In the genomic region with DNA sequence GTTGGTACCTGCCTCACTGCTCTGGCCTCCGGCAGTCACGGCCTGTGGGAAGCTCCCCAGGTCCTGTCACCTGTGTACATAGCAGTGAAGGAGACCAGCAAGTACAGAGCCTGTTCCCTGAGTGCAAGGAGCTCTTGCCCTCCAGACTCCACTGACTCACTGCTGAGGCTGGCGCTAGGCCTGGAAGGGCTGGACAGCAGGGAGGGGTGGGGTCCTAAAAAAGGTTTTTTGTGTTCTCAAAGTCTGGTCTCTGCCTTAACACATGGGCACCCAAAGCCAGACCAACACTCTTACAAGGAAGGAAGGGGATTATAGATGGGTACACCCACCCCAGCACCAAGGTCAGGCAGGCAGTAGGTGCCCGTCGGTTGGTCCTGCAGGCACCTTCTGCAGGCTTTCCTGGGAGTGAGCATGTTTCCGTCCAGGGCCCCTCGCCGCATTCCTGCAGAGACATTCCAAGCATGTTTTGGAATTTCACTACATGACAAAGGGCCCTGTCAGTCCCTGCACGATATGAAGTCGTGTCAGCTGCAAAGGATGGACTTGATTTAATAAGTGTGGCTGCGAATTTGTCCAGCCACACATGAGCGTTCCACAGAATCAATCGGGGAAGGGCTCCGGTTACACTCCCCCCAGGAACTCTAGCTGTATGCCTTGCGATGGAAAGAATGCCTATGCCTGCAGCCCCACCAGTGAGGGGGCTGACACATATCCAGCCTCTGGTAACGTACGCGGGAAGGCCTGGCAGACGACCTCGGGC, we compare ENCODE assay signal across 9 mouse cellular contexts. TPM values are rescaled to one million over a fixed set of nuclear protein-coding genes. Genes with fewer than 3 reads are reported as not detected.
DNase-seq lines count a peak whose midpoint lies in the region; ATAC-seq lines count a peak whose summit lies in the region.
"Had no signal": no experiment of that assay in that cellular context is flagged by ENCODE, and none has a peak within 500 bp of the region (broad histone marks: within the 10 kb centered on the region; RNA-seq: fewer than 3 reads in every experiment).

No protein-coding gene starts in this region.

- 56% methylated on average over 20 of the region's 20 CpGs for WGBS in neural tube, embryonic 11.5 days
- WGBS in forebrain, embryonic 12.5 days, result 53% methylated on average over 20 of the region's 20 CpGs
- WGBS in intestine, embryonic 14.5 days, result 25% methylated on average over 20 of the region's 20 CpGs
- 30% methylated on average over 20 of the region's 20 CpGs for WGBS in stomach, embryonic 15.5 days

- H3K36me3 ChIP-seq in neural tube, embryonic 11.5 days (ENCODE audit: control insufficient read depth, insufficient read depth, low read length), result no peaks in the 10 kb centered on the region
- H3K36me3 ChIP-seq in forebrain, embryonic 12.5 days (replicated peaks), result no peaks in the 10 kb centered on the region
- no peaks in the 10 kb centered on the region for H3K36me3 ChIP-seq in intestine, embryonic 14.5 days (ENCODE audit: control insufficient read depth, insufficient read depth, low read length)
- no peaks in the 10 kb centered on the region for H3K36me3 ChIP-seq in stomach, embryonic 15.5 days
- H3K36me3 ChIP-seq: liver, embryonic 15.5 days had no signal

- no peak overlapping the region for H3K4me3 ChIP-seq in neural tube, embryonic 11.5 days (ENCODE audit: low read depth, low read length)
- H3K4me3 ChIP-seq in forebrain, embryonic 12.5 days (replicated peaks), result no peak overlapping the region
- no peak overlapping the region for H3K4me3 ChIP-seq in intestine, embryonic 14.5 days (ENCODE audit: low read depth, low read length)
- H3K4me3 ChIP-seq in stomach, embryonic 15.5 days (replicated peaks), result no peak overlapping the region
- H3K4me3 ChIP-seq: liver, embryonic 15.5 days had no signal

- H3K27me3 ChIP-seq in neural tube, embryonic 11.5 days (ENCODE audit: control insufficient read depth, insufficient read depth, low read length), result no peaks in the 10 kb centered on the region
- H3K27me3 ChIP-seq in forebrain, embryonic 12.5 days, result no peaks in the 10 kb centered on the region
- no peaks in the 10 kb centered on the region for H3K27me3 ChIP-seq in intestine, embryonic 14.5 days (replicated peaks; ENCODE audit: control insufficient read depth, insufficient read depth, low read length)
- H3K27me3 ChIP-seq in stomach, embryonic 15.5 days (replicated peaks), result no peaks in the 10 kb centered on the region
- H3K27me3 ChIP-seq: liver, embryonic 15.5 days had no signal

- peaks cover 17% of the 10 kb centered on the region; the same call in 1 of the 2 replicates for H3K4me1 ChIP-seq in neural tube, embryonic 11.5 days (ENCODE audit: control insufficient read depth, insufficient read depth, low read length)
- peaks cover 46% of the 10 kb centered on the region for H3K4me1 ChIP-seq in forebrain, embryonic 12.5 days
- peaks cover 31% of the 10 kb centered on the region for H3K4me1 ChIP-seq in intestine, embryonic 14.5 days (replicated peaks; ENCODE audit: control insufficient read depth, insufficient read depth, low read length)
- H3K4me1 ChIP-seq in stomach, embryonic 15.5 days, result peaks cover 47% of the 10 kb centered on the region

- no peak for ATAC-seq in neural tube, embryonic 11.5 days (ENCODE audit: insufficient read depth, low FRiP score, low TSS enrichment)
- ATAC-seq in forebrain, embryonic 12.5 days (ENCODE audit: low FRiP score), result no peak
- ATAC-seq in intestine, embryonic 14.5 days (replicated peaks; ENCODE audit: low FRiP score, low TSS enrichment, low read depth), result no peak
- ATAC-seq in stomach, embryonic 15.5 days (ENCODE audit: insufficient read depth, low FRiP score, low read depth), result peak; percentile 71
- ATAC-seq in monocyte, adult 5-6 weeks (replicated peaks; ENCODE audit: insufficient number of reproducible peaks, low FRiP score, low TSS enrichment, poor library complexity, severe bottlenecking), result no peak
- ATAC-seq in granulocyte monocyte progenitor cell, adult 5-6 weeks (replicated peaks; ENCODE audit: poor library complexity, severe bottlenecking), result no peak

- no peaks in the 10 kb centered on the region for H3K9me3 ChIP-seq in neural tube, embryonic 11.5 days (ENCODE audit: control insufficient read depth, low read length)
- H3K9me3 ChIP-seq in forebrain, embryonic 12.5 days, result no peaks in the 10 kb centered on the region
- H3K9me3 ChIP-seq in intestine, embryonic 14.5 days (ENCODE audit: control insufficient read depth, low read length), result no peaks in the 10 kb centered on the region
- no peaks in the 10 kb centered on the region for H3K9me3 ChIP-seq in stomach, embryonic 15.5 days
- H3K9me3 ChIP-seq: liver, embryonic 15.5 days had no signal

- H3K9ac ChIP-seq in neural tube, embryonic 11.5 days (ENCODE audit: low read length), result peak overlapping the region; percentile 14; the same call in 1 of the 2 replicates
- peak overlapping the region; percentile 17; the same call in 1 of the 2 replicates for H3K9ac ChIP-seq in forebrain, embryonic 12.5 days
- H3K9ac ChIP-seq in intestine, embryonic 14.5 days (ENCODE audit: low read length), result no peak overlapping the region
- no peak overlapping the region for H3K9ac ChIP-seq in stomach, embryonic 15.5 days
- H3K9ac ChIP-seq: liver, embryonic 15.5 days had no signal

- peak; percentile 45 for DNase-seq in neural tube, embryonic 11.5 days (ENCODE audit: low spot score)
- no peak for DNase-seq in neural tube, embryonic 10.5 days (ENCODE audit: extremely low spot score, low spot score)
- DNase-seq in intestine, embryonic 14.5 days (ENCODE audit: low spot score), result no peak
- no peak for DNase-seq in spleen, postnatal 10 days (ENCODE audit: low spot score in 2 of 2)

- no peak overlapping the region for H3K4me2 ChIP-seq in neural tube, embryonic 11.5 days (ENCODE audit: low read depth)
- H3K4me2 ChIP-seq in forebrain, embryonic 12.5 days, result no peak overlapping the region
- no peak overlapping the region for H3K4me2 ChIP-seq in intestine, embryonic 14.5 days (ENCODE audit: low read length)
- no peak overlapping the region; the same call in 1 of the 2 replicates for H3K4me2 ChIP-seq in stomach, embryonic 15.5 days
- H3K4me2 ChIP-seq: liver, embryonic 15.5 days had no signal

- H3K27ac ChIP-seq in neural tube, embryonic 11.5 days (ENCODE audit: low read depth, low read length), result peak overlapping the region; percentile 54; the same call in 1 of the 2 replicates
- peak overlapping the region; percentile 56; the same call in 1 of the 2 replicates for H3K27ac ChIP-seq in forebrain, embryonic 12.5 days
- H3K27ac ChIP-seq in intestine, embryonic 14.5 days (ENCODE audit: low read depth), result peak overlapping the region; percentile 7; the same call in 1 of the 2 replicates
- peak overlapping the region; percentile 78 for H3K27ac ChIP-seq in stomach, embryonic 15.5 days
- H3K27ac ChIP-seq: liver, embryonic 15.5 days had no signal

RNA-seq across cellular contexts. Expression of a gene that starts 47.5 kb away (rescaled TPM):
- 3.9 and 5.3 TPM in 2 replicates for polyA plus RNA-seq in neural tube, embryonic 11.5 days (2014; fragmentation: Nextera tagmentation; extraction: Ambion mirVana)
- polyA plus RNA-seq in forebrain, embryonic 12.5 days (2016; fragmentation: Nextera tagmentation; extraction: Ambion mirVana), result 6.9 and 7.0 TPM in 2 replicates
- polyA plus RNA-seq in intestine, embryonic 14.5 days (2014; fragmentation: Nextera tagmentation; extraction: Ambion mirVana), result 3.8 and 5.5 TPM in 2 replicates
- polyA plus RNA-seq in stomach, embryonic 15.5 days (2015; fragmentation: Nextera tagmentation; extraction: Ambion mirVana), result 5.1 and 5.3 TPM in 2 replicates
- total RNA-seq in monocyte, adult 5-6 weeks (2017), result 0.97 TPM in 1 of 3 replicates, not detected in the others
- total RNA-seq in granulocyte monocyte progenitor cell, adult 5-6 weeks (2014; fragmentation: Nextera tagmentation), result 0.62 and 1.2 TPM in 2 replicates
- 1.6 and 4.7 TPM in 2 replicates for total RNA-seq in granulocyte monocyte progenitor cell, adult 5-6 weeks (2017)

RNA-seq across cellular contexts. Expression of a gene that starts 47.7 kb away (rescaled TPM):
- 143 and 145 TPM in 2 replicates for polyA plus RNA-seq in neural tube, embryonic 11.5 days (2014; fragmentation: Nextera tagmentation; extraction: Ambion mirVana)
- 128 and 129 TPM in 2 replicates for polyA plus RNA-seq in forebrain, embryonic 12.5 days (2016; fragmentation: Nextera tagmentation; extraction: Ambion mirVana)
- polyA plus RNA-seq in intestine, embryonic 14.5 days (2014; fragmentation: Nextera tagmentation; extraction: Ambion mirVana), result 188 and 191 TPM in 2 replicates
- polyA plus RNA-seq in stomach, embryonic 15.5 days (2015; fragmentation: Nextera tagmentation; extraction: Ambion mirVana), result 175 and 179 TPM in 2 replicates
- 111 to 130 TPM (median 118 TPM) in 3 replicates for total RNA-seq in monocyte, adult 5-6 weeks (2017)
- 93.3 and 125 TPM in 2 replicates for total RNA-seq in granulocyte monocyte progenitor cell, adult 5-6 weeks (2014; fragmentation: Nextera tagmentation)
- 106 and 134 TPM in 2 replicates for total RNA-seq in granulocyte monocyte progenitor cell, adult 5-6 weeks (2017)

Comparison
In these comparisons a context has a peak if more than half of its experiments do, and no peak if none do; other contexts are left out.
1. H3K27ac ChIP-seq: peak in every context shown above with its lines; median percentile 78 in stomach, embryonic 15.5 days; 56 in forebrain, embryonic 12.5 days; 54 in neural tube, embryonic 11.5 days; 7 in intestine, embryonic 14.5 days.
2. H3K9ac ChIP-seq: peak in neural tube, embryonic 11.5 days (single experiment) and forebrain, embryonic 12.5 days (single experiment); none in intestine, embryonic 14.5 days (single experiment) and stomach, embryonic 15.5 days (single experiment).